Comparison of ENCODE assay signal across 17 mouse cellular contexts in the genomic region with DNA sequence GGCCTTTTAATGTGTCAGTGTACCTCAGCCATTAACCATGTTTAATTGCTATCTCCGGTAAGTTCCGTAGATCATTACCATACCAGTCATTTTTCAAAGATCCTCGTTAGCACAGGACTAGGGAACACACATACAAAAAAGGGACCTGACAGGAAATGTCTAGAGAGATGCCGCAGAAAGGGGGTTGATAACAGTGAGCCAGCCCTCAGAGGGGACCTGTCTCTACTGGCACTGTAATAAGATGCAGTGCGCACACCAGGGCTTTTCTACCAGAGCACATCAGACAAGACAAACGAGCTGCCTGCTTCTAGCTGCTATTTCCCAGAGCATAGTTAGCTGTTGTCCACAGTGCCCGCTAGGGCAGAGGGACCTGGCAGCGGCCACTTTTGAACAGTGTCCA.
DNase-seq lines count a peak whose midpoint lies in the region; ATAC-seq lines count a peak whose summit lies in the region.
"Had no signal": no experiment of that assay in that cellular context is flagged by ENCODE, and none has a peak within 500 bp of the region (broad histone marks: within the 10 kb centered on the region; RNA-seq: fewer than 3 reads in every experiment).

No protein-coding gene starts in this region.

- no peak overlapping the region for H3K4me3 ChIP-seq in midbrain, embryonic 12.5 days
- no peak overlapping the region for H3K4me3 ChIP-seq in midbrain, embryonic 15.5 days
- no peak overlapping the region for H3K4me3 ChIP-seq in hindbrain, embryonic 16.5 days (ENCODE audit: low read length)
- no peak overlapping the region for H3K4me3 ChIP-seq in neural tube, embryonic 15.5 days (replicated peaks)
- H3K4me3 ChIP-seq: intestine, embryonic 15.5 days; liver, embryonic 15.5 days; myocyte had no signal

- no peak overlapping the region for H3K4me2 ChIP-seq in midbrain, embryonic 12.5 days (replicated peaks)
- no peak overlapping the region for H3K4me2 ChIP-seq in midbrain, embryonic 15.5 days
- H3K4me2 ChIP-seq in hindbrain, embryonic 16.5 days (ENCODE audit: low read length), result no peak overlapping the region
- no peak overlapping the region for H3K4me2 ChIP-seq in neural tube, embryonic 15.5 days
- H3K4me2 ChIP-seq: heart, embryonic 11.5 days; intestine, embryonic 15.5 days; liver, embryonic 15.5 days had no signal

- H3K27me3 ChIP-seq in midbrain, embryonic 12.5 days, result no peaks in the 10 kb centered on the region
- no peaks in the 10 kb centered on the region for H3K27me3 ChIP-seq in midbrain, embryonic 15.5 days (replicated peaks)
- no peaks in the 10 kb centered on the region for H3K27me3 ChIP-seq in hindbrain, embryonic 16.5 days (replicated peaks; ENCODE audit: control insufficient read depth, insufficient read depth, low read length)
- no peaks in the 10 kb centered on the region for H3K27me3 ChIP-seq in neural tube, embryonic 15.5 days (replicated peaks)
- H3K27me3 ChIP-seq: intestine, embryonic 15.5 days; liver, embryonic 15.5 days had no signal

- no peaks in the 10 kb centered on the region for H3K9me3 ChIP-seq in midbrain, embryonic 12.5 days
- no peaks in the 10 kb centered on the region for H3K9me3 ChIP-seq in midbrain, embryonic 15.5 days
- no peaks in the 10 kb centered on the region for H3K9me3 ChIP-seq in hindbrain, embryonic 16.5 days (ENCODE audit: control insufficient read depth, low read length)
- H3K9me3 ChIP-seq in neural tube, embryonic 15.5 days (replicated peaks), result no peaks in the 10 kb centered on the region
- H3K9me3 ChIP-seq: intestine, embryonic 15.5 days; liver, embryonic 15.5 days had no signal

- 85% methylated on average over 8 of the region's 8 CpGs for WGBS in midbrain, embryonic 12.5 days
- WGBS in midbrain, embryonic 15.5 days, result 64% methylated on average over 8 of the region's 8 CpGs
- 40% methylated on average over 8 of the region's 8 CpGs for WGBS in hindbrain, embryonic 16.5 days
- 15% methylated on average over 8 of the region's 8 CpGs for WGBS in neural tube, embryonic 15.5 days

- ATAC-seq in midbrain, embryonic 12.5 days (ENCODE audit: low FRiP score, low read depth), result no peak
- no peak for ATAC-seq in midbrain, embryonic 15.5 days (replicated peaks)
- ATAC-seq in hindbrain, embryonic 16.5 days, result peak; percentile 70
- peak; percentile 43; the same call in 1 of the 2 replicates for ATAC-seq in neural tube, embryonic 15.5 days (ENCODE audit: low FRiP score)
- ATAC-seq: CD4-positive, CD25-positive, alpha-beta regulatory T cell, adult 4 months; intestine, embryonic 15.5 days; lung, postnatal 0 days had no signal

- H3K4me1 ChIP-seq in midbrain, embryonic 12.5 days, result peaks cover 33% of the 10 kb centered on the region
- H3K4me1 ChIP-seq in midbrain, embryonic 15.5 days, result peaks cover 29% of the 10 kb centered on the region
- peaks cover 17% of the 10 kb centered on the region for H3K4me1 ChIP-seq in hindbrain, embryonic 16.5 days (ENCODE audit: control insufficient read depth, insufficient read depth, low read depth, low read length)
- H3K4me1 ChIP-seq in neural tube, embryonic 15.5 days, result peaks cover 31% of the 10 kb centered on the region
- H3K4me1 ChIP-seq: liver, embryonic 15.5 days had no signal

- H3K9ac ChIP-seq in midbrain, embryonic 12.5 days (replicated peaks), result no peak overlapping the region
- no peak overlapping the region for H3K9ac ChIP-seq in midbrain, embryonic 15.5 days
- no peak overlapping the region for H3K9ac ChIP-seq in hindbrain, embryonic 16.5 days (ENCODE audit: low read depth, low read length)
- no peak overlapping the region for H3K9ac ChIP-seq in neural tube, embryonic 15.5 days (replicated peaks)
- H3K9ac ChIP-seq: intestine, embryonic 15.5 days; liver, embryonic 15.5 days had no signal

- 0 out of 2 replicates have a peak overlapping the region, but pooled peaks have one; percentile 1 for H3K27ac ChIP-seq in midbrain, embryonic 12.5 days (replicated peaks)
- no peak overlapping the region for H3K27ac ChIP-seq in midbrain, embryonic 15.5 days
- H3K27ac ChIP-seq in hindbrain, embryonic 16.5 days (ENCODE audit: low read depth, low read length), result 0 out of 2 replicates have a peak overlapping the region, but pooled peaks have one; percentile 29
- H3K27ac ChIP-seq in neural tube, embryonic 15.5 days (replicated peaks), result peak overlapping the region; percentile 49; the same call in 1 of the 2 replicates
- H3K27ac ChIP-seq: intestine, embryonic 15.5 days; liver, embryonic 15.5 days had no signal

- DNase-seq in cerebellum, postnatal 10 days, result peak; percentile 47 to 49
- no peak for DNase-seq in cerebellum, adult 11 months
- no peak for DNase-seq in cerebellum, adult 18-20 months
- no peak for DNase-seq in frontal cortex, adult 2 months (ENCODE audit: extremely low spot score in 1 of 2, low spot score in 1 of 2)
- DNase-seq: cerebellum, postnatal 36 days; kidney, postnatal 10 days; thymus, postnatal 36 days had no signal

- no peaks in the 10 kb centered on the region for H3K36me3 ChIP-seq in midbrain, embryonic 12.5 days
- no peaks in the 10 kb centered on the region for H3K36me3 ChIP-seq in midbrain, embryonic 15.5 days (replicated peaks)
- no peaks in the 10 kb centered on the region for H3K36me3 ChIP-seq in hindbrain, embryonic 16.5 days (ENCODE audit: control insufficient read depth, insufficient read depth, low read length)
- H3K36me3 ChIP-seq in neural tube, embryonic 15.5 days, result no peaks in the 10 kb centered on the region
- H3K36me3 ChIP-seq: intestine, embryonic 15.5 days; liver, embryonic 15.5 days had no signal

Comparison
In these comparisons a context has a peak if more than half of its experiments do, and no peak if none do; other contexts are left out.
1. DNase-seq: peak in cerebellum, postnatal 10 days (2 of 2); none in cerebellum, adult 11 months (single experiment), cerebellum, adult 18-20 months (0 of 2) and frontal cortex, adult 2 months (0 of 2).
2. ATAC-seq: peak in hindbrain, embryonic 16.5 days (single experiment) and neural tube, embryonic 15.5 days (single experiment); none in midbrain, embryonic 12.5 days (single experiment) and midbrain, embryonic 15.5 days (single experiment).